Mouse (Mus musculus): ENCODE results near the gene Notch1.

DNA sequence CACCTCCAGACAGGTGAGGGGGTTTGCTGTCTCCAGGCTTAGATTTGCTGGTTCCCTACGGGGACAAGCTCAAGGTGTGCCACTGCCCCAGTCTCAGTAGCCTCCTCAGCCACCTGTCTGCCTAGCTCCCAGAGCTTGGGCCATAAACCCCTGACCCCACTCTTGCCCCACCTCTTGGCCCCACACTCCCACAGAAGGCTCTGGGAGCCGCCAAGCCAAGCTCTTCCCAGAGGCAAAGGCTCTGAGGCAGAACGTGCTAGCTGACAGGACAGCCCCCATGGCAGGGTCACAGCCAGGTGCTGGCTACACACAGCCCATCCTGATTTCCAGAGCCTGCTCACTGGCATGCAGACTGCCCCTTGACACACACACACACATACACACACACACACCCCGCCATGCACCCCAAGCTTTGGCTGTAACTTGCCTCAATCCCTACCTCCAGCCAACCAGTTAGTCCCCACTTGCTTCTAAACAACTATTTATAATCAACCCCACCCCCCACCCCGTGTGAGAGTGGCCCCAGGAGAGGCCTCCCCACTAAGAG is 30.1 kb downstream of the Notch1 start:
- no peak for TF ChIP-seq POLR2A (IDR thresholded peaks at IDR 0.05; ENCODE audit: extremely low read depth, insufficient read depth, low read length)
- TF ChIP-seq CTCF (IDR thresholded peaks at IDR 0.05; ENCODE audit: extremely low read depth, insufficient read depth, low read length): no peak

Data from cortical plate, adult 2 months (tissue).